Mouse (Mus musculus) thymus, postnatal 25 days (tissue): ENCODE measurements at regions not wholly inside any gene's neighbourhood (a gene's known extent, or its start where the extent isn't known, plus 50 kb on each side); places are given as distances from the start of the nearest gene placed in this dataset.

Experiments used
- DNase-seq: peaks from one replicate; pipeline ENCODE4 v3.0.0; 2022

- DNase-seq = no peak
Measured at GRCm38 (mm10) chr1:77226991-77227515, 287.8 kb downstream of the Epha4 start.

- DNase-seq = no peak
Measured at GRCm38 (mm10) chr1:77227800-77228199, 287.1 kb downstream of the Epha4 start.

GRCm38 (mm10) chr1:77229561-77229960, 285.3 kb downstream of the Epha4 start:
- no peak for DNase-seq

- no peak for DNase-seq
Measured at GRCm38 (mm10) chr1:77233010-77233409, 281.9 kb downstream of the Epha4 start.

- no peak for DNase-seq
Measured at GRCm38 (mm10) chr1:77244642-77245041, 270.2 kb downstream of the Epha4 start.

GRCm38 (mm10) chr1:77246047-77246446, 268.8 kb downstream of the Epha4 start:
- DNase-seq = no peak

- no peak for DNase-seq
Measured at GRCm38 (mm10) chr1:77254276-77254675, 260.6 kb downstream of the Epha4 start.

GRCm38 (mm10) chr1:77256115-77256842, 258.6 kb downstream of the Epha4 start:
- DNase-seq = no peak

GRCm38 (mm10) chr1:77258730-77259310, 256.1 kb downstream of the Epha4 start:
- no peak for DNase-seq

- DNase-seq = no peak
Measured at GRCm38 (mm10) chr1:77259789-77260188, 255.1 kb downstream of the Epha4 start.

- no peak for DNase-seq
Measured at GRCm38 (mm10) chr1:77261678-77262077, 253.2 kb downstream of the Epha4 start.

GRCm38 (mm10) chr1:77265677-77266076, 249.2 kb downstream of the Epha4 start:
- DNase-seq = no peak

GRCm38 (mm10) chr1:77267311-77268003, 247.4 kb downstream of the Epha4 start:
- DNase-seq = no peak

GRCm38 (mm10) chr1:77275297-77275696, 239.6 kb downstream of the Epha4 start:
- DNase-seq = no peak

GRCm38 (mm10) chr1:77279566-77279965, 235.3 kb downstream of the Epha4 start:
- DNase-seq = no peak

GRCm38 (mm10) chr1:77280373-77281038, 234.4 kb downstream of the Epha4 start:
- no peak for DNase-seq

GRCm38 (mm10) chr1:77281741-77282140, 233.1 kb downstream of the Epha4 start:
- no peak for DNase-seq

GRCm38 (mm10) chr1:77298713-77299132, 216.2 kb downstream of the Epha4 start:
- no peak for DNase-seq

- DNase-seq = no peak
Measured at GRCm38 (mm10) chr1:77300806-77301205, 214.1 kb downstream of the Epha4 start.

GRCm38 (mm10) chr1:77304770-77305169, 210.1 kb downstream of the Epha4 start:
- DNase-seq = no peak

- no peak for DNase-seq
Measured at GRCm38 (mm10) chr1:77307745-77308144, 207.1 kb downstream of the Epha4 start.

GRCm38 (mm10) chr1:77313119-77313518, 201.8 kb downstream of the Epha4 start:
- DNase-seq = no peak

GRCm38 (mm10) chr1:77315347-77315746, 199.5 kb downstream of the Epha4 start:
- no peak for DNase-seq
